Mouse (Mus musculus) MEL (cell line): ENCODE measurements at regions not wholly inside any gene's neighbourhood (a gene's known extent, or its start where the extent isn't known, plus 50 kb on each side); places are given as distances from the start of the nearest gene placed in this dataset.

Experiments
- ETS1 ChIP-seq: IDR thresholded peaks from 2 replicates; pipeline ENCODE4 v1.6.1; 2012; ENCODE audit warnings: low read depth, mild to moderate bottlenecking, inconsistent platforms, low read length, improper control_type of control experiment, moderate library complexity
- MEF2A ChIP-seq: IDR thresholded peaks from 2 replicates; pipeline ENCODE4 v1.6.1; 2014; ENCODE audit warnings: low read depth, mild to moderate bottlenecking, inconsistent platforms, low read length, improper control_type of control experiment; ENCODE audit not compliant: poor library complexity, insufficient replicate concordance, severe bottlenecking; ENCODE audit errors: extremely low read depth
- MXI1 ChIP-seq: IDR thresholded peaks from 2 replicates; pipeline ENCODE4 v1.6.1; 2011; ENCODE audit warnings: mild to moderate bottlenecking, low read depth, low read length, improper control_type of control experiment
- POLR2A ChIP-seq, 2 experiments: IDR thresholded peaks; 2 replicates each; pipeline ENCODE4 v1.6.1; 2011 to 2012; ENCODE audit warnings: low read length in 2 of 2, mild to moderate bottlenecking in 2 of 2, control low read depth in 1 of 2, improper control_type of control experiment in 1 of 2, low read depth in 1 of 2, moderate library complexity in 1 of 2; ENCODE audit not compliant: control insufficient read depth in 1 of 2, insufficient read depth in 1 of 2, poor library complexity in 1 of 2
- POLR2AphosphoS5 ChIP-seq: IDR thresholded peaks from 2 replicates; pipeline ENCODE4 v1.6.1; 2012; ENCODE audit warnings: low read depth, borderline replicate concordance, mild to moderate bottlenecking, inconsistent platforms, low read length, moderate library complexity, mixed read lengths

- TF ChIP-seq MXI1 (no peak), MEF2A (no peak), POLR2A (IDR thresholded peaks at IDR 0.05; ENCODE audit: control insufficient read depth in 1 of 2, insufficient read depth in 1 of 2, low read depth in 1 of 2, low read length in 2 of 2, poor library complexity in 1 of 2) (no peak), ETS1 (no peak), POLR2AphosphoS5 (no peak)
Measured at GRCm38 (mm10) chr11:22684576-22684975, 172.7 kb downstream of the Tmem17 start.
